Mouse (Mus musculus) telencephalon, adult 2 months (tissue): ENCODE measurements around the gene Zp2.

Experiments
- DNase-seq: peaks from one replicate; pipeline ENCODE4 v3.0.0-alpha.2; 2011; ENCODE audit warnings: low read depth, low spot score

The Zp2 gene

DNA sequence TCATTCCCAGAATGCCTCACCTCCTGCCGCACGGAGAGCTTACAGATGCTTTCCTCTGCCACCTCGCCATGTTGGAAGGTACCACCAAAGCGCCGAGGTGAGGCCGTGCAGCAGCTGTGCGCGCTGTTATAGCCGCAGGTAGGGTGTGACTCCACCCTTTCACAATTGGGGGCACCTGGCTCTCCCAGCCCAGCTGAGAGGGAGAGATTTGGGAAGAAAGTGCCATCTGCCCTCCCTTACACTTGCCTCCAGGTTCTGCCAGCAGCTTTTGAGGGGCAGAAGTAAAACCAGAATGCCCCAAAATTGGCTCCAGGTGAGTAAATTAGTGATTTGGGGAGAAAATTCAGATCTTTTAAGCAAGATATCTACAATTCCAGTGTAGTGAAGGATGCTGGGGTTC, at the start of gene Zp2:
TSS of gene Zp2 (minus strand) at position 101 of the 400 bp plus-strand sequence.
- no peak for DNase-seq

GRCm38 (mm10) chr7:120192816-120193215, 47.7 kb upstream of the Zp2 start:
- no peak for DNase-seq

GRCm38 (mm10) chr7:120192207-120192606, 47.1 kb upstream of the Zp2 start:
- peak; percentile 45 for DNase-seq

- DNase-seq = peak; percentile 53
These were observed 45.1 kb upstream of the Zp2 start for GRCm38 (mm10) chr7:120190150-120190665.

DNA sequence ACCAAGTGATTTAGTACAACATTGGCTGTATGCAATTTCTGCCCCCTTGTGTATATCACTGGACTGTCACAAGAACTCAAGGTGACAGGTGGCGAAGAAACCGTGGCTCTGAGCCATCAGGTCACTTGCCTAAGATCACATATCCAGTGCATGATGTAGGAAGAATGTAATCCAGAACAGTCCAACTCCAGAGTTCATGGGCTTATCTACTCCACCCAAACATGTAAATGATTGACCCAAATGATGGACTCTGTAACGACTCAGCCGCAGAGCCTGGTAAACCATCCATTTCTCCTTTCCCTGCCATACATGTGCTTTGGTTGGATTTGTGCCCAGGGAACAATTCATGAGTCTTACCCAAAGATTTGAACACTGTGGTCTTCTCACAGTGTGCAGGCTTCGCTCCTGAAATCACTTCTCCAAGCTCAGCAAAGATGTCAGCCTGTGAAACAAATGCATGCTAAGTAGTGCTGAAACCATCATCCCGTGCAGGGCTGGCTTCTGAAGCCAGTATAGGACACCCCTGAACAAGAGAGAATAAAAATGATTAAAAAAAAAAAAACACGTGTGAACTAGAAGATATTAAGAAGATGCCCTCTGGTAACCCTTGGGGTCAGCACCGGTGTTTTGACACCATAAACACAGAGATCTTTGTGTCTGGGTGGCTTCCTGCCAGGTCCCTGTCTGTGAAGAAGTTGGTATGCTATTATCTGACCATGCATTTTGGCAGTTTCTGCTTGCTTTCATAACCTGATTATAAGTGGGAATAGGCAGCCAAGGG, 44.5 kb upstream of the Zp2 start:
- DNase-seq = no peak

GRCm38 (mm10) chr7:120188946-120189345, 43.9 kb upstream of the Zp2 start:
- no peak for DNase-seq

GRCm38 (mm10) chr7:120182891-120183290, 37.8 kb upstream of the Zp2 start:
- DNase-seq = no peak

GRCm38 (mm10) chr7:120181401-120182230, 36.5 kb upstream of the Zp2 start:
- no peak for DNase-seq

DNA sequence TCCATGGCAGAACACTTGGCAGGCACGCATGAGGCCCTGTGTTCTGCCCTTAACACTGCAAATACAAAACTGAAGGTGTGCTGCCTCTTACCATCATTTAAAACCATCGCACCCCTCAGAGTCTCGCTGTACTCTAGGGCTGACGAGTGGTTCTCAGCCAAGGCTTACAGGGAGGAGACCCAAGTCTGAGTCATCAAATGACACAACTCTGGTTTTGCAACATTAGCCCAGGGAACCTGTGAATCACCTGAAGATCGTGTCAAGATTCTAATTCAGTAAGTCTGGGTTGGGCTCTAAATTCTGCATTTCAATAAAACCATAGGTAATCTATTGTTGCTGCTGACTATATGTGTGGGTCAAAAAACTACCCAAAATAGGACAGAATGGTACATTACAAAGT, 35.5 kb upstream of the Zp2 start:
- no peak for DNase-seq

GRCm38 (mm10) chr7:120178935-120179334, 33.8 kb upstream of the Zp2 start:
- no peak for DNase-seq

DNA sequence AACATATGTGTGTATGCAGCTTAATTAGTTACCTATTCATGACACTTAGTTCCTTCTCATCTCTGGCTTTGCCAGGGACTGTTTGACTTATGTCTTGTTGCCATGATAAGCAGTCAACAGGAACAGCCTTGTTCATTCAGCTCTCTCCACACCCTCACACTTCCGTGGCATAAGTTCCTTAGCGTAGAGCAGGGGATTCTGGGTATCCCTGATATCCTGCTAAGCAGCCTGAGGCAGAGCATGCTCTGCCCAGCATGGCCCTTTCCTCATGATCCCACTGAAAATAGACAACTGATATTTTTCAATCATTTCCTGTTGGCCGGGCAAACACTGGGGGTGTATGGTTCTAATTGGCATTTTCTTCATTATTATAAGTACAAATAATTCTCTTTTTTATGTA, 32.5 kb upstream of the Zp2 start:
- no peak for DNase-seq

DNA sequence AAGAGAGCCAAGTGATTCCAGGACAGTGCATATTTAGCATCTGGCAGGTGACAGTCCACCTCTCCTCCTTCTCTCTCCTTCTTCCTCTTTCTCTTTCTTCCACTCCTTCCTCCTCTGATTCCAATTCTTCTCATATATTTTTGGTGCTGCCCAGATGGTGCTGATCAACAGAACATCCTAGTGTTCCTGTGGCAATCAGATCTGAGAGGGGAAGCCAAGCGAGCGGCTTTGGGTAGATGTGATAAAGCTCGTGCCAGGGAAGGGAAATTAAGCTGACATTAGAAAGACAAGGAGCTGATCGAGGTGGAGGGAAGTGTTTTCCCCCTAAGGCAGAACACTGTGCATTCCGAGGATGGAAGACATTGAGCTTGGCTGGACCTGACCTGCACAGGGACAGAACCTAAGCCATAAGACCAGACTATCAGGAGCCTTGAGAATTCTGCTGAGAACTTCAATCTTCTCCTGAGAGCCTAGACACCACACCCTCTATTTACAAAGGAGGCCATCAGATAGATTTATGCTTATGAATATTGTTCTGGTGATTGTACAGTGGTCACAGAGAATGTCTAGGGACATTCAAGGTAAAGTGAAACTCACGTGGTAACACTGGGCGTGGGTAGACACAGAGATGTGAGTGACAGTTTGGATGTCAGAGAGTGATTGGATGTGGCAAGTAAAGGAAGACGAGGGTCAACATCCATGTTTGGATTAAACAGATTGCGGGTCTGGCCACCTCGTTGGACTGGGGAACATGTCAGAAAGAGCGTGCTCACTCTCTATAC, 29.8 kb upstream of the Zp2 start:
- peak; percentile 48 for DNase-seq

- no peak for DNase-seq
These were observed 28.6 kb upstream of the Zp2 start, which contains the start of gene Anks4b for GRCm38 (mm10) chr7:120173603-120174244. Anks4b (plus strand) TSS chr7:120173858.

GRCm38 (mm10) chr7:120172188-120172700, 27.2 kb upstream of the Zp2 start:
- DNase-seq = no peak

GRCm38 (mm10) chr7:120163581-120164251, 18.6 kb upstream of the Zp2 start:
- DNase-seq = no peak

DNA sequence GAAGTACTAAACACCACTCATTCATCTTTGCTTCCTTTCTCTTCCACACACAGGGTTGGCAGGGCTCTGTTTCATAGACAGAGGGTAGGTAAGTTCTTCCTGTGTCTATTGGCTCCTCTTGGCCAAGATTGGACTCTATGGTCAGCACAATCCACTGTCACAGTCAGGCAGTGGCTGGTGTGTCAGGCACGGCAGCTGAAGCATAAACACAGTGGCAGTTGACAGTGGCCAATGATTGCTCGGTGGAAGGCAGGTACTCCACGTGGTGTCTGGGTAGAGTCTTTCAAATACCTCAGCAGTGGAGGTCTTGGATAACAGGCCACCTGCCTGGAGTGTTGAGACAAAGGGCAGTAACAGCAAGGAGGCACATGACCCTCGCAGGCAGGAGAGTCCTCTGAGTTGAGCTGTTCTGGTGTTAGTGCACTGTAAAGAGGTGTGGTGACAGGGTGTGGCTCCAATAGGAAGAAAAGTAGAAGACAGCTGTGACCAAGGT, 13.1 kb upstream of the Zp2 start:
- DNase-seq = no peak

GRCm38 (mm10) chr7:120157575-120158061, 12.5 kb upstream of the Zp2 start:
- no peak for DNase-seq

DNA sequence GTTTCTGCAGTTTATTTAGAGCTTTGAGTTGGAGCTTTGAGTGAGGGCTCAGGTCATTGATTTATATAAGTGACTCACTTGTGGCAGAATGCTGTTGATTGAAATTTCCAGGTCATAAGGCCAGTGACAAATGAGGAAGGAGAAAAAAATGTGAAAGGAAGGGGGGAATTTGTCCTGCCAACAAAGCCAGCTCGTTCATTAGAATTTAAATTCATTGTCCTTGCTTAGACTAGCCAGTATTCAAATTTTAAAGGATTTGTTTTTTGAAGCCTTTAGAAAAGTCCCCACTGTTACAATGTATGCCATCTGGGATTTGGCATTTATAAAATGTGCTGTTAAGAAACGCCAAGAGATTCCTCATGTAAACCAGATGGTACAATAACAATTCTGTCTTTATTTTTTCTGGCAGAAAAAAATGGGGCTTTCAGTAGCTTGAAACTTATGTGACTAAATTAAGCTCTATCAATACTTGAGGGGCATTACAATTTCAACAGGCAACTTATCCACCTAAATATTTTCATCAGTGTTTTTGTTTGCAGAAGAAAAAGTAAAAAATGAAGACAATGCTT, 11.8 kb upstream of the Zp2 start:
- DNase-seq = peak; percentile 83

DNA sequence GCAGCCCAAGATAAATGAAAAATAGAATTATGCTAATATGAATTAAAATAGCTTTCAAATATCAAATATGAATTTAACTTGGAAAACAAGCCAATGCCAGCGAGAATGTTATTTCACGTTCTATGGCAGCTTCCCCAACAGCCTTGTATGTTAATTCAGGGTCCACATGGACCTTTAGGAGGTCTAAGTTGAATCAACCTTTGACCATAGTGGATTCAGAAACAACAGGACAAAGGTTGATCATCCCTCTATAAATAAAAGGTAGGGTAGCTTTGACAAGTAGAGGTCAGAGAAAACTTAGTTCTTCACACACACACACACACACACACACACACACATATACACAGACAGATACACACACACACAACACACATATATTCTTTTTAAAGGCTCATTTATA, 5.8 kb upstream of the Zp2 start:
- no peak for DNase-seq

- no peak for DNase-seq
These were observed 5.2 kb upstream of the Zp2 start for GRCm38 (mm10) chr7:120150257-120150656.
